Mouse (Mus musculus) layer of hippocampus, adult 9-11 months (tissue): ENCODE measurements around the gene Ltbp2.

Source experiments
- DNase-seq: peaks from one replicate; pipeline ENCODE4 v3.0.0; 2022

Gene Ltbp2

DNA sequence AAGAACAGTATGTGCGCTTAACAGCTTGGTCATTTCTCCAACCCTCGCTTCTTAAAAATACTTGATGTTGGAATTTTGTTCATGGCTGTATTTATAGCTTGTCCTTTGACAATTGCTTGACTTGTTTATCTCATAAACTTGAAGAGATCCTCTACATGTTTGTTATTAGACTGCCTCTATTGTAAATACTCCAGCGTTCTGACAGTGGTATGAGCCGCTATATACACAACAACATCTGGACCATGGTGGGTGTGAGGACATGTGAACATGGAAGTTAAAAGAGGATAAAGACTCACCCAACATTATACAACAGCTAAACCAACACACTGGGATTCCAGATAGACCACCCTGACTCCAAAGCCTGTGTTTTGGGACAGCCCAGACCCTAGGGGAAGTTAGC lies 41.6 kb downstream of the Ltbp2 start:
- no peak for DNase-seq

DNA sequence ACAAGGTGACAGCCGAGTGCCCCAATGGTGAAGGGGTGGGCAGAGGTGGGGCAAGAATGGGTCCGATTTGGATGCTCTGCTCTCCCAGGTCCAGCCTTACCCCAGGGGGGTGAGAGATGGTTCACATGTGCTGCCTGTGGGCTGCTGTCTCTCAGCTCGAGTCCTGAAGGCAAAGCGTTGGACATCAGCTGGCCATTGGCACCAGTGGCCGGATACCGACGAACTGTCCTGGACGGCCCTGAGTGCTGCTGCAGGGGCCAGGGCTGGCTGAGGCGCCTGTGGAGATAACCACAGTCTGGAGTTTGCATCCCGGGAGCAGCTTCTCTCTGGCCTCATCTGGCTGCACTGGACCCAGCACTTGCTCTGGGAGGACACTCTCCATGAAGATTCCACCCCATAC lies 44.7 kb downstream of the Ltbp2 start:
- no peak for DNase-seq

DNA sequence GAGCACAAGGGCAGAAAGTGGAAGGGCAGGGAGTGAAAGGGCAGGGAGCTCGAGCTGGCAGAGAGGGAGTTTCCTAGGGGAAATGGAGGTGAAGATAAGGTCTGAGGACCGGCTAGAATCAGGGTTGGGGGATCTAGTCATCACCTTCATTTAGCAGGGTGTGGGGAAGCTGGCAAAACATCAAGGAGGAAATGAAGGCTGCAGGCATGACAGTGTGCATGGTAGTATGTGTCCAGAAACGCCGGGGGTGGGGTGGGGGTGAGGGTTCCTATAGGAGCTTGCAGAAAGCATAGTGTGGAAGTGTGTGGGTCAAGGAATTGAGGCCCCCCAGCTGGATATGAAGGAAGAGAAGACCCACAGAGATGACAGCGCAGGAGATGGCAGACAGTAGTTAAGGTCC lies 45.2 kb downstream of the Ltbp2 start:
- no peak for DNase-seq

DNA sequence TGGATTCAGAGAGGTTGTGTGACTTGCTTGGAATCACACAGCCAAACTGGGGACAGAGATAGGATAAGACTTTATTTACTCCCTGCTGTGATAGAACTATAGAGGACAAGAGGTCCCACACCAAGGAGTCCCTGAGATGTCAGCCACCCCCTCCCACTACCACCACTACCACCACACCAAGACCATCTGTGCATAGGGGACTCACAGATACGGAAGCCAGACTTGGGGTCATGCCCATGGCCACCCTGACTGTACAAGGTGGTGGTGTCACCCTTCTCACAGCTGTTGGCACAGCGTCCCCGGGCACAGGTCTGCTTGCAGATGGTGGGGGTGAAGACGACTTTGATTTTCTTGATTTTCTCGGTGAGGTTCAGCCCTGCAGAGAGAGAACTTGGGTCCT lies 45.9 kb downstream of the Ltbp2 start:
- DNase-seq, result no peak

DNA sequence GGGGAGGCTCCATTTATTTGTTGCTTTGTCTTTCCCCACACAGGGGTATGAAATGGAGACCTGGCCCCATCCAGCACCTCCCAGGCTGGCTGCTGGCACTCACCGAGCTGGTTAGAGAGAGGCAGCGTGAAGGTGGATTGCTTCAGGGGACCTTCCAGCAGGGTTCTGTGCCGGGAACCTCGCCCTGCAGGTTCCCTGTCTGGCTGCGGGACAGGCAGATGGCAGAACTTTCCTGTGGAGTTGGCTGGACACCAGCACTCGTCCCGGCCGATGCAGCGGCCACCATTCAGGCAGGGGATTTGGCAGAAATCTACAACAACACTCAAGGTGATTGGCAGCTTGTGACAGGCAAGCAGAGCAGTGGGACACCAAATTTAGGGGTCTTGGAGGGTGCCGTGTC lies 46.4 kb downstream of the Ltbp2 start:
- no peak for DNase-seq

DNA sequence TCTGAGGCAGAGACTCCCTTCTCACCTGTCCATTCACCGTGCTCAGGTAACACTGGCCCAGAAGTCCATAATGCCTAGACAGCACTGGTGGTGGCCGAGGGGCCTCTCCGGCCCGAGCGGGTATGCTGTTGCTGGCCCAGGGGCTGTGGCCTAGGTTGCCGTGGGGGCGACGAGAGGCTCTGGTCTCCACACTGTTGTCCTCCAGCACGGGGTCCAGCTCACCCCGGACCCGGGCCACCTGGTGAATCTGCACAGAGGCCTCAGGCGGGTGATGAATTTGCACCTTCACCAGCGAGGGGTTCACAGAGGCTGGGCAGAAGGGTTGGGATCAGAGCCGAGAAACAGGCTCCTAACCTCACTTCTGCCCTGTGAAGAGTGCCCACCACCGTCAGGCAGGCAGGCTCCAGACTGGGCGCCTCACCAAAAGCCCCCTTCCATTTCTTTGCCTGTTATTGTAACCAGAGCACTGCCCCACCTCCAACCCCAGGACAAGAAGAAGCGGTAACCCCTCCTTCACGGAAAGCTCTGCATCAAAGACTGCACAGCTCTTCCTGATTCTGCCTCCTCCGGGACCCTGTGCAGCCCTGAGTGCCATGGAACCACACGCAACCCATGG lies 47.1 kb downstream of the Ltbp2 start:
- DNase-seq, result no peak

DNA sequence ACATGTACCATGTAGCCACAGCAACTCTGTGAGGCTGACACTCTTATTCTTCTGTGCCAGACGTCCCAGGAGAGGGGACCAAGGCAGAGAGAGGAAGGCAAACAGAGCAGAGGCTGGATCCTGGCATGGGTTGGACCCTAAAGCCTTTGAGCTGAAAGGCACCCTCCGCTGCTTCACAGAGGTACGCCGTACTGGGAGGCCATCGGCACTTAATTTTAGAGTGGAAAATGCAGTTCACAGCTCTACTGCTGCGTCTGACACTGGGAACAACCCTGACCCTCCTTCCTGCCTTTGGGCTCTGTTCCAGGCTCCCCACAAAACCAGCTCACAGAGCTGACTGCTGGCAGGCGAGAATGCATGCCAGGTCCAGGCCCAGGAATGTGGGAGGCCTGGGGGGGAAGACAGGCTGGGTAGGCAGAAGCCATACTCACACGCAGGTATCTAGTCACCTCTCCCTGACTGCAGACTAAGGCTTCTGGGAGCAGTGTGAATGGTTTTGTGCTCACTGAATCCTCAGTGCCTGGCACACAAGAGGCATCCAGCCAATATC lies 48.9 kb downstream of the Ltbp2 start:
- no peak for DNase-seq

DNA sequence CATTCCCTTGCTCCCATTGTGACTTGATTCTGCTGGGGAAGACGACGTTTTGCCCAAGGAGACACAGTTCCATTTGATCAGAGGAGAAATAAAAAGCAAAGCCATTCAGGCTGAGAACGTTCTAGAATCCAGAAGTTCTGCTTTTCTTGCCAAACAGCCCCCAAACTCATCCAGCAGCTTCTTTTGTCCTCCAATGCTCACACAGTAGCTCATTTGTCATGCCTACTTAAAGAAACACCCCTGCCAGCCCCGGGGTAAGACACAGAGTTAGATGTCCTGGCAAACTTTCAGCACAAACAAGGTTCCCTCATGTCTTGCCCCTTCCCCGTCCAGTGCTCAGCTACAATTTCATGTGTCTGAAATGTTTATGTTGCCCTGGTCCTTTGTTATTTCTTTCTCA lies 52.1 kb downstream of the Ltbp2 start:
- DNase-seq, result no peak

DNA sequence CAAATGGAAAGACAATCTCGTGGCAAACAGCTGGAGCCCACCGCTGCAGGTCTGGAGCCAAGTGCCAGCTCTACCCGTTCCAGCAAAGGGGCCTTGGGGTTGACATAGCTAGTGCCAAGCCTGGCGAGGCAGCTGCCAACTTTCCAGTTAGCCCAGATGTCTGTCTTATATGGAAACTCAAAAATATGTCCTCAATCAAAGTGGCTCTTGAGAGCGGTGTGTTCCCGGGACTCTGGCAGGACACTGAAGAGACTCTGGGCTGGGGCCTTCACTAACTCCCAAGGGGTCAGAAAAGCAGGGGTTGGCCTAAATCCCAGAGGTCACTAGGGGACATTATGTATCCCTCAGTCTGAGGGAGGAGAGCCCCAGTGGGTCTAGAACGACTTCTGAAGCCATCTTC lies 52.7 kb downstream of the Ltbp2 start:
- no peak for DNase-seq

DNA sequence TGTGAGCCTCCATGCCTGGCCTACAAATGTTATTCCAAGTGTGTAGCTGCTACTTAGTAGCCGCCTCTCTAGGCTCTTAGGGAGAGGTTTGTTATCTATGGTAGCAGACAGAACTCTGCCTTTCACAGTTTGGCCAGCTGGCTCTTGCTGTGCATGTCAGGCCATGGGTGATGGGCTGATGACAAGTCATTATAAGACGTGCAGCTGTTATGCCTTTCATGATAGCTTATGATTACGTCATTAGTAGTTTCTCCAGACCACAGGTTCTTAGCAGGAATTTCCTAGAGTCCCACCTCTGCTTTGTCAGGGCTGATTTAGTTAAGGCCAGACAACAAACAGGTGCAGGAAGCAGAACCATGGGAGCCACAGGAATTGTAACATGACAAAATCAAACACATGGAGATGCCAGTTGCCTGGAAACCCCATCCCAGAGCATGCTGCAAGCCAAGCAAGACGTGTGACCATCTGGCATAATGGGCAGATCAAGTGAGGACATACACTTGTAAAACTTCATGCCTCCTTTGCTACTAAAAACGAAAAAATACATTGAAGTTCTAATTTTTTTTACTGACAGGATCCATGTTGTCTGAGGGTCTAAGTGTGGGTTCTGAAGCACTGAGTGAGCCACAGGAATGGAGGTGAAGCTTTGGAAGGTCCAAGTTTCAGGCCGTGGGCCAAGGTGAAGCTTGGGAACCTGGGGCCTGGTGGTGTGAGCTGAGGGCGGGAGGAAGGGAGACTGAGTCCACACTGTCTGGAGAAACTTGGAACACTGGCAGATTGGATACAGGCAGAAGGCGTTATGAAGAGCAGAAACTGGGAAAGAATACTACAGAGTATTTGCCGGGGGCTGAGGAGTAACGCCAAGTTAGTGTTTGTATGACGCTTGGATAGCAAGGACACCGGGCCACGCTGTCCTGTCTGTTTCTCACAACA lies 56.8 kb downstream of the Ltbp2 start:
- DNase-seq, result peak; percentile 81

DNA sequence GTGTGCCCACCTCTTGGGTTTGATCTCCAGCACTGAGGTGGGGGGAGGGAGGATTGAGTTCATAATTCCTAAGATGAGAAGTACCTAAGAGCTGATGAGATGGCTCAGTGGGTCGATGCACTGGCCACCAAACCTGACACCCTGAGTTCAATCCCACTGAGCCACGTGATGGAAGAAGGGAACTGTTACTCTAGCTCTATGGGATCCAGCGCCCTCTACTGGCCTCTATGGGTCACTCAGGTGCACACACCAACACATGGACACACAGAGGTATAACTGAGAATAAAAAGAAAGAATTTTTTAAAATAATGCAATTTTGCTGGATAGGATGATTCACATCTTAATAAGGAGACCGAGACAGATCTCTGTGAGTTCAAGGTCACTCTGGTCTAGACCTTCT lies 57.8 kb downstream of the Ltbp2 start:
- no peak for DNase-seq

DNA sequence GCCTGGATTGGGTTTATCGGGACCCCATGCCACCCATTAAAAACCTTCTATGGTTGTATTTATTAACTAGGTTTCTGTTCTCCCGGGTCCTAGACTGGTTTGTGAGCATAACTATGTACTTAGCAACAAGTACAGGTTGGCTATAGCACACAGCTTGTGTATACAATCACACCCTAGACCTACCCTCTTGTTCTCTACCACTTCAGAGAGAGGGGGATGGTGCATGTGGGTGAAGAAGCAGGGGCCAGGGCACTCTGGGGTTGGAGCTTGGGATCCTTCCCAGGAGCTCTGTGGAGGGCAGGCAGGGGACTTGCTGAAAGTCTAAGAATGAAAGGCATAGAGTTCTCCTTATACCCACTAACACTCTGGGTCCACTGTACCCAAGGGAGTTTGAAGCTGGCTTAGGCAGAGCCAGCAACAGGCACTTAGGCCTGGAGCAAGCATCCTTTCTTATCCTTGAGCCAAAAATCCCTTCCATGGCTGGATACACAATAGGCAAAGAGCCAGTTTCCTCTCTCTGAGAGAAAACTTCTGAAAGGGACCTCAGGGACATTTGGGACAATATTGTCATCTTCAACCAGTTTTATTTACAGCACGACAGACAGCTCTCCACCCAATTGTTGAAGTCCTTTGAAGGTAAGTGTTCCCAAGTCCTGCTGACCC lies 61.5 kb downstream of the Ltbp2 start:
- DNase-seq, result no peak

DNA sequence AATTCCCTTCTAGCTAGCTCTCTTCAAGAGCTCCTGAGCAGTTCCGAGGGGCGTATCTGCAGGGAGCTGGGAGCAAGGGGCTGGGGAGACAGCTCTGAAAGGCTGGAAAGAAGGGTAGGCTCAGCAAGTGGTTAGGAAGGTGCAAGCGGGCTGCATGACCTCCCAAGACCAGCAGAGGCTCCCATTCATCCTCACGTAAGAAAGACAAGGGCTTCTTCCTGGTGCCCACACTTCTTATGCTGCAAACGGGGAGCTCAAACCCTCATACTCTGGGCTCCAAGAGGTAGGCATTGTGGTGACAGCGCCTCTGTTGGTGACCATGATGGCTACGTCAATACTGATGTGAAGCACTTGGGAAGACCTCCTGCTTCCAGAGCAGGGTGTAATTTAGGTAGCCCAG lies 62.6 kb downstream of the Ltbp2 start:
- no peak for DNase-seq

DNA sequence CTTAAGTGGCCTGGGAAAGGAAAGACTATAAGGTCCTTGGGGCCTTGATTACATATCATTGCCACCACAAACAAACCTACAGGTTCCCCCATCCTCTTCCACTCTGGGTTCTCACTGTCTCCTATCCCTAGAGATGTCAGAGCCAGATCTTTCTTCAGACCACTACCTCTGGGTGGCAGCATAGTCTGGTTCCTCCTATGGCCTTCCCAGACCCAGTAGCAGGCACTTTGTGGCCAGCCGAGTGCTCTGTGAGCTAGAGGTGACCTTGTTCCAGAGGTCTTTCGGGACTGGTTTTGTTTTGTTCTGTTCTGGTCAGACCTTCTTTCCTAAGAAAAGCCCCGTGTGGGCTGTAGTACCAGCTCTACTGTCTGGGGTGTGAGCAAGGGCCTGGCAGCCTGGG lies 64.3 kb downstream of the Ltbp2 start:
- DNase-seq, result no peak

DNA sequence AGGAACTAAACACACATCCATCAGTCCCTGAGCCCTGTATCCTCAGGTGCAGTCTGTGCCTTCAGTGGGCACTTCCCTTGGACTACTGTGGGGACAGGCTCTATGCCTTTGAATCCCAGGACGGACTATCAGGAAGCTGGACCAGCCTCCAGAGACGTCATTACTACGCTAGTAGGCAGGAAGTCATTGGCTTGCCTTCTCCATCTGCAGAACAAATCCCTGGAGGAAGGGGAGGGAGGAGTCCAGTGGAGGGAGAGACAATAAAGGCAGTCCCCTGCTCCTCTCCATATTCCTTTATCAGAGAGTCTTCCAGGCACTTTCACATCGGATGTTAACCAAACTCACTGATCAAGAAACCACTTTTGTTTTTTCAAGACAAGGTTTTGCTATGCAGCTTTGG lies 64.8 kb downstream of the Ltbp2 start:
- DNase-seq, result no peak

DNA sequence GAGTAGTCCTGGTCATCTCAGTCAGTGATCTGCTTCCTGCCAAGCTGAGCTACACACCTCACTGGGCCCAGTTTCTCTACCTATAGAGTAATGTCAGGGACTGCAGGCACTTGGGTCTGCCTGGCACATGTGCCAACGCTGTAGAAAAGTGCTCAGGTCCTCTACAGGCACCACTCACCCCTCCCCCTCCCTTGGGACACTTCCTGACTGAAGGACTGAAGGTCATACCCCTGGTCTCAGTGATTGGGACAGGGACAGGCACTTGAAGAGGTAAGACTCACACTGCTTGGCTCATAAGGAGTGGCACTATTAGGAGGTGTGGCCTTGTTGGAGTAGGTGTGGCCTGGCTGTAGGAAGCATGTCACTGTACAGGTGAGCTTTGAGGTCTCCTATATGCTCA lies 65.5 kb downstream of the Ltbp2 start:
- DNase-seq, result no peak

DNA sequence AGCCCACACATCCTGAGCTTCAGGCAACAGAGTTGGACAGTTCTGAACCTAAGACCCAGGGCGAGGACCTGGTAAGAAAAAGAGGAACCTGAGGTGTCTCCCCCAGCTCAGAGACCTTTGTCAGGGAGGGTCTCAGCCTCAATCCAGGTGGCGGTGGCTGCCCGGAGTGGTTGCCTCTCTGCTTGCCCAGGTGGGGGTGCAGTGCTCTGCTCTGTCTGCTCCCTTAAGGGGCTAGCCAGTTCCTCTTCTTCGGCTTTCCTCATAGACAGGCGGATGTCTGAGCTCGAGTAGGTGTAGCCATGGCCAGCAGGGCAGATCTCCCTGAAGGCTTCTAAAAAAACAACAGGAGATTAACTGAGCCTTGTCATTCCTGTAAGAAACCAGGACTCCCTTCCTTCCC lies 67.3 kb downstream of the Ltbp2 start:
- DNase-seq, result no peak

DNA sequence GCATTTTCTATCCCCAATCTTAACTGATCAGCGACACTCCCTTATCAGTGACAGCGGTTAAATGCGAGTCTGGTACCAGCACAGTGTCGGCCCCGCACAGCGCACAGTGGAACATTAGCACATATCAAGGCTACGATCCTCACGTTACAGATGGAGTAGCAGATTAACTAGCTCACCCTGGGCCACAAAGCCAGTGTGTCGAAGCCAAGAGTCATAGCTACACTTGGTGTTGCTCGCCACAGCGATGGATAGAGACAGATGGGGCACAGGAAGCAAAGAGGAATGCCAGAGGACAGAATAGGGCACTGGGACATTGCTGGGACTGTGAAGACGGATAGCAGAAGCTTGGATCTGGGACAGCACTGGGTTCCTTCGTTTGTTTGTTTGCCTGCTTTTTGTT lies 69.0 kb downstream of the Ltbp2 start:
- no peak for DNase-seq

DNA sequence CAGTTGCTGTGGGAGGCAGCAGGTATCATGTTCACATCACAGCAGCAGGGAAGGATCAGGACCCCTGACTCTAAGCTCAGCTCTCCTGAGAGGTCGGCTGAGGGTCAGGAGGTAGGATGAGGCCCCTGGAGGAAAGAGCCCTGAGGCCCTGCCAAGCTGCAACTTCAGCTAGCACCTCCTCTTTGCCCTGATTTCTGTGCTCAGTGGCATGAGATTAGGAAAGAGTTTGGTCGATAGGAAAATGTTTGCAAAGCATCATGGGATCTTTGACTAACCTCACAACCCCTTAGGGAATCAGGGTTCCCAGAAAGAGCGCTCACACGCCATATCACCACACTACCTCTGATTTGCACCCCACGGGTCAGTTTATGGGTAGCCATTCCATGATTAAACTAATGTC lies 69.6 kb downstream of the Ltbp2 start:
- no peak for DNase-seq

DNA sequence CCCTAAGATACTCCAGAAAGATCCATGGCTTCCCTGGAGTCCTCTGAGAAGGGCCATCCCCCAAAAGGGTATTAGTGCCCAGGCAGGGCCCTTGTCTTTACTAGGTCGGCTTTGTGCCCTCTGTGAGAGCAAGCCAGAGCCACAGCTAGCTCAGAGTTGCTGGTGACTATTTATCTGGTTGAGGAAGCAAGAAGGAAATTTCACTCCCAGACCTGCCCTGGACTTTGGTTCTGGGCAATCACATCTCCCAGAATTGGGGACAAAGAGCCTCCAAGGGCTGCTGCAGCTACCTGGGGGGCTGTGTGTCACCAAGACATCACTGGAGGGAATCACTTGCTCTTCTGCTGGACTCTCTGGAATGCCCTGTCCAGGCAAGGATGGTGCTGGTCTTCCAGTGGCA lies 70.3 kb downstream of the Ltbp2 start:
- DNase-seq, result no peak

DNA sequence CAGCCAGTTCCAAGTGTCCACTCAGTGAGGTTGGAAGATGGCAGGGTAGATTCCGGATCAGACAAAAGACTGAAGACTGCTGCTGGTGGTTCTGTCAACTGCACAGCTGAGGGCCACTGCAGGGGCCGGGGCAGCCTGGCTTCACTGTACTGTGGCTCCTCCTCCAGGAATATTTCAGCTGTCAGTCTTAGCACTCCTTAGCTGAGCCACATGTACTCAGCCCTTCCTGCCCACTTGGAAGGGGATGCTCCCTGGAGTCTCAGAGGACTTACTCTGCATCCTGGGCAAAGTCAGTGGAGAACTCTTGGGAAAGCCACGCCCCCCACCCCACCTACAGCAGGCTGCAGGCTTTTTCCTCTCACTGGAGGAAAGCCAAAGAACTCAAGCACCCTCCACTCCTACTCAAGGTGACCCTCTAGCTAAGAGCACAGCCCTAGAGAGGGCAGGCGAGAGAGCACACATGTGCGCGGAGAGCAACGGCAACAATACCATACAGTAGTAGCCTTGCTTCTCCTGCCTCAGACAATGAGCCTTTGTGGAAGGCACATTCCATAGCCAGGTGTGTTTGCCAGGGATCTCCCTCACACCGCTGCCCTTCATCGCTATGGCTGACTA lies 71.0 kb downstream of the Ltbp2 start:
- no peak for DNase-seq

DNA sequence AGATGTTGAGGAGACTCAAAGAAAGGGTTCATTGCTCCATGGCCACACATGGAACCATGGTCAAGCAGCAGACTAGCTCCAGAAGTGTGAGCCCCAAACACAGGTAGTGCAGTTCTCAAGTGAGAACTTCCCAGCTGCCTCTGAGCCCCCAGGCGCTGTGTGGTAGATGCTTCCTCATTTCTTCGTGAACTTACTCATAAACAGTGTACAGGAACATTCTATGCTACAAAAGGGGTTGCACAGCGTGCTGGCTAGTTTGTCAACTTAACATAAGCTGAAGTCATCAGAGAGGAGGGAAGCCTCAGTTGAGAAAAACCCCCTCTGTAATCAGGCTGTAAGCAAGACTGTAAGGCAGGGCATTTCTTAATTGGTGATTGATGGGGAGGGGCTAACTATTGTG lies 73.7 kb downstream of the Ltbp2 start:
- no peak for DNase-seq

DNA sequence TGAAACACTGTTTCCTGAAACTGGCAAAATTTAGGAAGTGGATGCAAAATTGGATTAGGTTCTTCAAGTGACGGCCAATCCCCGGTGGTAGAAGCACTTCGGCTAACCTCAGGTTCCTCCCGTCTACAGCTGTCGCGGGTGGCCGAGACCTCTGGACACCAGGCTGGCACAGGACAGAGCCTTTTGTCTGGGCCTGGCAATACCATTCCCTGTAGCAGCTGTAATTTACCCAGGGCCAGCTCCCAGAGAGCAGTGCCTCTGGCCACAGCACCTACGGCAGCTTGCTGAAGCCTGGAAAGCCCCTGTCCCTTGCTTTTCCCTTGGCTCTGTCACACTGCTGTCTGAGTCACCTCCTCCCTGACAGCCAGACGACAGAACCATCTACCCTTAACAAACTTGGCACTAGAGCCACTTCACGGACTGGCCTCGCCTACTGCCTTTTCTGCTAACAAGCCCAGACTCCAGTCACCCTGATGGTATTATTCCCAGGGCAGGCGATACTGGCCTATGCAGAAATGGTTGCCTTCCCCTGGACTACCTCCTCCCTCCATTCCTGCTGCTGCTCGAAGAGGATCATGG lies 74.7 kb downstream of the Ltbp2 start:
- DNase-seq, result no peak
